ENCODE assay signal across 17 mouse cellular contexts in genomic region chr1:133215753-133216152, GRCm38 (mm10). TPM values are rescaled to one million over a fixed set of nuclear protein-coding genes. Genes with fewer than 3 reads are reported as not detected.
DNase-seq lines count a peak whose midpoint lies in the region; ATAC-seq lines count a peak whose summit lies in the region.
"Had no signal": no experiment of that assay in that cellular context is flagged by ENCODE, and none has a peak within 500 bp of the region (broad histone marks: within the 10 kb centered on the region; RNA-seq: fewer than 3 reads in every experiment).

No protein-coding gene starts in this region.

- WGBS in hindbrain, embryonic 10.5 days: 75% methylated on average over 10 of the region's 10 CpGs
- WGBS in hindbrain, embryonic 16.5 days: 73% methylated on average over 10 of the region's 10 CpGs
- 82% methylated on average over 10 of the region's 10 CpGs for WGBS in hindbrain, embryonic 13.5 days
- WGBS in midbrain, embryonic 11.5 days: 81% methylated on average over 10 of the region's 10 CpGs
- 76% methylated on average over 10 of the region's 10 CpGs for WGBS in neural tube, embryonic 14.5 days

- peaks cover 7% of the 10 kb centered on the region; the same call in 1 of the 2 replicates for H3K27me3 ChIP-seq in hindbrain, embryonic 10.5 days (ENCODE audit: insufficient read depth, poor library complexity, severe bottlenecking)
- H3K27me3 ChIP-seq in hindbrain, embryonic 16.5 days (replicated peaks; ENCODE audit: control insufficient read depth, insufficient read depth, low read length): no peaks in the 10 kb centered on the region
- no peaks in the 10 kb centered on the region for H3K27me3 ChIP-seq in hindbrain, embryonic 13.5 days
- H3K27me3 ChIP-seq in midbrain, embryonic 11.5 days (ENCODE audit: control insufficient read depth, insufficient read depth, low read length): no peaks in the 10 kb centered on the region
- H3K27me3 ChIP-seq in neural tube, embryonic 14.5 days (ENCODE audit: control insufficient read depth, insufficient read depth, low read length): no peaks in the 10 kb centered on the region
- H3K27me3 ChIP-seq: forebrain, embryonic 15.5 days; stomach, embryonic 15.5 days had no signal

- no peak overlapping the region for H3K4me3 ChIP-seq in hindbrain, embryonic 10.5 days
- no peak overlapping the region for H3K4me3 ChIP-seq in hindbrain, embryonic 16.5 days (ENCODE audit: low read length)
- no peak overlapping the region for H3K4me3 ChIP-seq in hindbrain, embryonic 13.5 days
- no peak overlapping the region for H3K4me3 ChIP-seq in midbrain, embryonic 11.5 days (ENCODE audit: low read depth, low read length)
- H3K4me3 ChIP-seq in neural tube, embryonic 14.5 days (ENCODE audit: low read depth, low read length): no peak overlapping the region
- H3K4me3 ChIP-seq: forebrain, embryonic 15.5 days; liver, embryonic 12.5 days; stomach, embryonic 15.5 days had no signal

- H3K9ac ChIP-seq in hindbrain, embryonic 16.5 days (ENCODE audit: low read depth, low read length): no peak overlapping the region
- H3K9ac ChIP-seq in hindbrain, embryonic 13.5 days: peak overlapping the region; percentile 58
- peak overlapping the region; percentile 42; the same call in 1 of the 2 replicates for H3K9ac ChIP-seq in midbrain, embryonic 11.5 days (ENCODE audit: low read length)
- H3K9ac ChIP-seq in neural tube, embryonic 14.5 days (replicated peaks; ENCODE audit: low read depth, low read length): 0 out of 2 replicates have a peak overlapping the region, but pooled peaks have one; percentile 0
- H3K9ac ChIP-seq: forebrain, embryonic 15.5 days; liver, embryonic 12.5 days; stomach, embryonic 15.5 days had no signal

- no peaks in the 10 kb centered on the region for H3K36me3 ChIP-seq in hindbrain, embryonic 10.5 days
- H3K36me3 ChIP-seq in hindbrain, embryonic 16.5 days (ENCODE audit: control insufficient read depth, insufficient read depth, low read length): no peaks in the 10 kb centered on the region
- no peaks in the 10 kb centered on the region for H3K36me3 ChIP-seq in hindbrain, embryonic 13.5 days
- no peaks in the 10 kb centered on the region for H3K36me3 ChIP-seq in midbrain, embryonic 11.5 days (ENCODE audit: control insufficient read depth, insufficient read depth, low read length)
- H3K36me3 ChIP-seq in neural tube, embryonic 14.5 days (ENCODE audit: control insufficient read depth, insufficient read depth, low read length): no peaks in the 10 kb centered on the region
- H3K36me3 ChIP-seq: forebrain, embryonic 15.5 days; liver, embryonic 12.5 days; stomach, embryonic 15.5 days had no signal

- H3K9me3 ChIP-seq in hindbrain, embryonic 10.5 days: no peaks in the 10 kb centered on the region
- no peaks in the 10 kb centered on the region for H3K9me3 ChIP-seq in hindbrain, embryonic 16.5 days (ENCODE audit: control insufficient read depth, low read length)
- no peaks in the 10 kb centered on the region for H3K9me3 ChIP-seq in hindbrain, embryonic 13.5 days
- H3K9me3 ChIP-seq in midbrain, embryonic 11.5 days (ENCODE audit: control insufficient read depth, low read length): no peaks in the 10 kb centered on the region
- H3K9me3 ChIP-seq in neural tube, embryonic 14.5 days (ENCODE audit: control insufficient read depth, low read length): no peaks in the 10 kb centered on the region
- H3K9me3 ChIP-seq: forebrain, embryonic 15.5 days; liver, embryonic 12.5 days; stomach, embryonic 15.5 days had no signal

- DNase-seq in hindbrain, embryonic 10.5 days (ENCODE audit: low spot score): no peak
- no peak for DNase-seq in midbrain, embryonic 11.5 days (ENCODE audit: low spot score, missing footprints)
- no peak for DNase-seq in cerebellum, adult 9-11 months
- DNase-seq in left cerebral cortex, adult 9 months (ENCODE audit: low spot score in 2 of 2): no peak
- DNase-seq: embryo, embryonic 11 days; heart, adult 11 months; kidney, adult 8-10 months; layer of hippocampus, postnatal 36 days; lung, embryonic 14.5 days; right cerebral cortex, adult 18-20 months had no signal

- ATAC-seq in hindbrain, embryonic 16.5 days: no peak
- no peak for ATAC-seq in hindbrain, embryonic 13.5 days (ENCODE audit: low FRiP score)
- no peak; the same call in 1 of the 2 replicates for ATAC-seq in midbrain, embryonic 11.5 days (ENCODE audit: low FRiP score)
- ATAC-seq in neural tube, embryonic 14.5 days (ENCODE audit: low read depth): no peak
- ATAC-seq: forebrain, embryonic 15.5 days; liver, embryonic 12.5 days had no signal

- H3K27ac ChIP-seq in hindbrain, embryonic 10.5 days: peak overlapping the region; percentile 81
- no peak overlapping the region; the same call in 1 of the 2 replicates for H3K27ac ChIP-seq in hindbrain, embryonic 16.5 days (ENCODE audit: low read depth, low read length)
- H3K27ac ChIP-seq in hindbrain, embryonic 13.5 days: peak overlapping the region; percentile 86
- peak overlapping the region; percentile 61; the same call in 1 of the 2 replicates for H3K27ac ChIP-seq in midbrain, embryonic 11.5 days (ENCODE audit: low read depth, low read length)
- H3K27ac ChIP-seq in neural tube, embryonic 14.5 days (ENCODE audit: low read depth, low read length): peak overlapping the region; percentile 65; the same call in 1 of the 2 replicates
- H3K27ac ChIP-seq: forebrain, embryonic 15.5 days; liver, embryonic 12.5 days; macrophage; stomach, embryonic 15.5 days had no signal

- peaks cover 91% of the 10 kb centered on the region for H3K4me1 ChIP-seq in hindbrain, embryonic 10.5 days (replicated peaks)
- H3K4me1 ChIP-seq in hindbrain, embryonic 16.5 days (ENCODE audit: control insufficient read depth, insufficient read depth, low read depth, low read length): peaks cover 21% of the 10 kb centered on the region
- H3K4me1 ChIP-seq in hindbrain, embryonic 13.5 days (replicated peaks): peaks cover 92% of the 10 kb centered on the region
- peaks cover 55% of the 10 kb centered on the region for H3K4me1 ChIP-seq in midbrain, embryonic 11.5 days (ENCODE audit: control insufficient read depth, insufficient read depth, low read length)
- H3K4me1 ChIP-seq in neural tube, embryonic 14.5 days (ENCODE audit: control insufficient read depth, insufficient read depth, low read length): peaks cover 25% of the 10 kb centered on the region
- H3K4me1 ChIP-seq: liver, embryonic 12.5 days had no signal

- H3K4me2 ChIP-seq in hindbrain, embryonic 16.5 days (ENCODE audit: low read length): no peak overlapping the region
- H3K4me2 ChIP-seq in hindbrain, embryonic 13.5 days: no peak overlapping the region
- H3K4me2 ChIP-seq in midbrain, embryonic 11.5 days: no peak overlapping the region
- H3K4me2 ChIP-seq in neural tube, embryonic 14.5 days (ENCODE audit: low read depth, low read length): no peak overlapping the region
- H3K4me2 ChIP-seq: forebrain, embryonic 15.5 days; liver, embryonic 12.5 days; lung, embryonic 14.5 days; stomach, embryonic 15.5 days had no signal

RNA-seq across cellular contexts. Expression of gene Plekha6, which starts 51.7 kb away (rescaled TPM):
- polyA plus RNA-seq in hindbrain, embryonic 10.5 days (2016; fragmentation: Nextera tagmentation; extraction: Ambion mirVana): 8.8 and 17.4 TPM in 2 replicates
- 15.0 TPM in 2 replicates for polyA plus RNA-seq in hindbrain, embryonic 16.5 days (2015; fragmentation: Nextera tagmentation; extraction: Ambion mirVana)
- 20.4 and 20.7 TPM in 2 replicates for polyA plus RNA-seq in hindbrain, embryonic 13.5 days (2015; fragmentation: Nextera tagmentation; extraction: Ambion mirVana)
- 15.7 and 17.0 TPM in 2 replicates for polyA plus RNA-seq in midbrain, embryonic 11.5 days (2014; fragmentation: Nextera tagmentation; extraction: Ambion mirVana)
- polyA plus RNA-seq in neural tube, embryonic 14.5 days (2014; fragmentation: Nextera tagmentation; extraction: Ambion mirVana): 25.5 and 27.9 TPM in 2 replicates
- polyA plus RNA-seq: macrophage had no signal
